Mouse (Mus musculus) neural tube, embryonic 11.5 days (tissue): ENCODE data around the gene Kif24. TPM values are rescaled to one million over a fixed set of nuclear protein-coding genes. Genes with fewer than 3 reads are reported as not detected.

Experiments used
- ATAC-seq: fragments of 200-750 bp; cut with Nextera tagmentation; 2 replicates; pipeline ENCODE4 v1.8.0; 2017; ENCODE audit warnings: moderate number of reproducible peaks, mild to moderate bottlenecking, moderate TSS enrichment, moderate library complexity; ENCODE audit not compliant: insufficient read depth, low FRiP score, low TSS enrichment
- DNase-seq: peaks from one replicate; pipeline ENCODE4 v3.0.0-alpha.2; 2015; ENCODE audit warnings: low spot score
- H3K27ac ChIP-seq: fragments of 300-500 bp; sonication (generic); 2 replicates; pipeline ENCODE4 v1.5.1; 2014; ENCODE audit warnings: low read depth, mild to moderate bottlenecking, low read length
- H3K27me3 ChIP-seq: fragments of 300-500 bp; sonication (generic); 2 replicates; pipeline ENCODE4 v1.6.1; 2014; ENCODE audit warnings: mild to moderate bottlenecking, low read length, mixed read lengths; ENCODE audit not compliant: control insufficient read depth, insufficient read depth
- H3K36me3 ChIP-seq: fragments of 300-500 bp; sonication (generic); 2 replicates; pipeline ENCODE4 v1.6.1; 2014; ENCODE audit warnings: mild to moderate bottlenecking, low read length, moderate library complexity, mixed read lengths; ENCODE audit not compliant: control insufficient read depth, insufficient read depth
- H3K4me1 ChIP-seq: fragments of 300-500 bp; sonication (generic); 2 replicates; pipeline ENCODE4 v1.6.1; 2014; ENCODE audit warnings: low read length, mixed read lengths; ENCODE audit not compliant: control insufficient read depth, insufficient read depth
- H3K4me2 ChIP-seq: fragments of 300-500 bp; sonication (generic); 2 replicates; pipeline ENCODE4 v1.6.1; 2014; ENCODE audit warnings: low read depth, mild to moderate bottlenecking, moderate library complexity
- H3K4me3 ChIP-seq: fragments of 300-500 bp; sonication (generic); 2 replicates; pipeline ENCODE4 v1.5.1; 2014; ENCODE audit warnings: low read depth, low read length
- H3K9ac ChIP-seq: fragments of 300-500 bp; sonication (generic); 2 replicates; pipeline ENCODE4 v1.6.1; 2014; ENCODE audit warnings: mild to moderate bottlenecking, low read length
- H3K9me3 ChIP-seq: fragments of 300-500 bp; sonication (generic); 2 replicates; pipeline ENCODE4 v1.6.1; 2016; ENCODE audit warnings: low read length; ENCODE audit not compliant: control insufficient read depth
- whole genome bisulfite sequencing: fragments of 180-500 bp; shearing (Covaris S2); extraction: QIAGEN DNeasy Blood & Tissue Kit; methylation state at CpG from one replicate; pipeline ENCODE4 v1.1.7; 2014; 5-methylcytosine and 5-hydroxymethylcytosine counted together
- polyA plus RNA-seq: library from polyadenylated mRNA; unstranded; fragments of >200 nt; fragmentation: Nextera tagmentation; extraction: Ambion mirVana; gene quantifications from 2 replicates; pipeline ENCODE4 v1.2.1, GENCODE M21; 2014

The Kif24 gene
- polyA plus RNA-seq, 1 experiment from 2014 or later = 9.2 TPM

DNA sequence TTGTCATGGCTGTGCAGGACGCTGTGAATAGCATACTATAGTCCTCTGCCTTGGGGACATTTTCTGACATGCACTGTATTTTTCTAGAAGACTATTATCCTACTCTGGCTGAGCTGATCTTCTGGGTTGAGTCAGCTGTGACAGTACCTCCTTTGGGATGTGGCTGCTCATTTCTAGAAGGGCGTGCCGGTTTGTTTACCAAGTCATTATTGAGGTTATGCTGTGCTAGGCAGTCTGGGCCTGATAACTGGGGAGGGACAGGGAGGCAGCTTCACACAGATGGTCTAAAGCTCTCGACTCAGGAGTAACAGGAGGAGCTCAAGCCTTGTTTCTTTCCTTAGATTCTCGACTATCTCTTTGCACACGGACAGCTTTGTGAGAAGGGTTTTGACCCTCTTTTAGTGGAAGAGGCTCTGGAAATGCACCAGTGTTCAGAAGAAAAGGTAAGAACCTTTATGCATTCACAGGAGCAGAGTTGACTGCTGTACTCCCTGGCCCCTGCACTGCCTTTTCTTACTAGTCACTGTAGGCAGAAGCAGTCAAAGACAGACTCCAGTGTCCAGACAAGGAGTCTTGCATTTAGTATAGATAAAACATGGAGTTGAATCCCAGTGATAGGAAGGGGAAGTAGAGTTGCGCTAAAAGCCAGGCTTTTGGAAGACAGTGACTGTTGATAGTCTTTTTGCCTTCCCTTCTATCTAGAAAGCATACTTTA is 76.8 kb downstream of the Kif24 start:
- peaks cover 6% of the 10 kb centered on the region for H3K36me3 ChIP-seq
- ATAC-seq = no peak
- WGBS = 82% methylated on average over 7 of the region's 7 CpGs

DNA sequence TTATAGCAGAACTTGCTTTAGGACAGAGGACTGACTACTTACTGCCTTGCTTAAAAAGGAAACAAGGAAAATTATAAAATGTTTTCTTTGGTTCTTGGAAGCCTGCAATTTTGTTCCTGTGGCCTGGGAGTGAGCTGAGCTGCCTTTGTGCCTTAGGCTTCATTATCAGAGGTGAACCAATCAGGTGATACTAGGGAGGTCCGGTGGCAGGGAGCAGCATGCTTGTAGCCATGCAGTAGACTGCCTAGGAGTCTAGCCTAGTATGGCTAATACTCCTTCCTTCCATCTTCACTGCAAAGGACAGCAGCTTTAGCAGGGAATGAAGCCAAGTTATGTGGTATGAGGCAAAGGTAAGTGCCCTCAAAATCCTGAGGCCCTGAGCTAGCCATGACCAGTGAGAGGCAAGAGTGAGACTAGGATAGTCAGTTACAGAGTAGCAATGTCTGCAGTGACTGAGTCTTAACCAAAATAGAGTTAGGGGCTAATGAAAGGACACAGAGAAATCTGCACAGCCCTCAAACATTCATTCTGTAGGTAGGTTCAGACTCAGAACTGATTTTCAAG is 78.2 kb downstream of the Kif24 start:
- no peak for ATAC-seq
- Histone ChIP-seq H3K4me1 (no peaks in the 10 kb centered on the region), H3K27ac (no peak overlapping the region), H3K9me3 (no peaks in the 10 kb centered on the region), H3K4me2 (no peak overlapping the region), H3K4me3 (no peak overlapping the region), H3K36me3 (peaks cover 4% of the 10 kb centered on the region), H3K27me3 (no peaks in the 10 kb centered on the region), H3K9ac (no peak overlapping the region)
- 95% methylated on average over 1 of the region's 1 CpGs for WGBS
- no peak for DNase-seq

More for the DNA sequence above, 76.8 kb downstream of the Kif24 start:
- H3K27ac ChIP-seq = no peak overlapping the region
- no peak for DNase-seq
- no peaks in the 10 kb centered on the region for H3K4me1 ChIP-seq
- H3K9ac ChIP-seq = no peak overlapping the region
- no peak overlapping the region for H3K4me2 ChIP-seq
- H3K4me3 ChIP-seq = no peak overlapping the region
- no peaks in the 10 kb centered on the region for H3K9me3 ChIP-seq
- H3K27me3 ChIP-seq = no peaks in the 10 kb centered on the region

DNA sequence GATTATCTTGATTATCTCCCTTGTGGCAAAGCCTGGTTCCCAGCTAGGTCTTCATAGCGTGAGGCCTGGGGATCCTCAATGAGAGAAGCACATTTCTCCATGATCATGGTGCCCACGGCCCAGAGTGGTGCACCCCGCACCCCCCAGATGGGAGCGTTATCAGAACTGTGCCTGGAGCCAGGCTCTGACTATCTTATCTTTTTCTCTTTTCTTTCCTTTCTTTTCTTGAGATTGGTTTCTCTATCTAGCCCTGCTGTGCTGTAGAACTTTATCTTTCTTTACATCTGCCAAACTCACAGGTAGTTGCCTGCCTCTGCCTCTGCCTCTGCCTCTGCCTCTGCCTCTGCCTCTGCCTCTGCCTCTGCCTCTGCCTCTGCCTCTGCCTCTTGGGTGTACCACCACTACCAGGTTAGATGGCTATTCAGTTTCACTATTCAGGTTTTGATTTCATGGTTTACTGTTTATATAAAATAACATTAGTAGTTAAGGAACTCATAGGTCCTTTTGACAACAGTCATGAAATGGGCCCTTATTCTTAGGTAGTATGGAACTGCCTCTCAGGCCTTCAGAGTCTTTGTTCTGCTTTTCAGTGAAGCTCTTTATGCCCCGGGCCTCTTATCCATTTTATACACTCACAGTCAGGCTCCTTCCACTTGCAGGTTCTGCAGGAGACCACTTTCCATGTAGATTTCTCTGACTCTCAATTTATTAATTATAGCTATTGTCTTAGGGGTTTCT is 83.3 kb downstream of the Kif24 start:
- Histone ChIP-seq H3K9ac (no peak overlapping the region), H3K9me3 (no peaks in the 10 kb centered on the region), H3K27ac (no peak overlapping the region), H3K36me3 (peaks cover 17% of the 10 kb centered on the region), H3K4me2 (no peak overlapping the region), H3K27me3 (no peaks in the 10 kb centered on the region), H3K4me3 (no peak overlapping the region), H3K4me1 (0 out of 2 replicates have a peak, but pooled peaks cover 5% of the 10 kb centered on the region)
- ATAC-seq (no peak), DNase-seq (no peak)
- 93% methylated on average over 5 of the region's 5 CpGs for WGBS

DNA sequence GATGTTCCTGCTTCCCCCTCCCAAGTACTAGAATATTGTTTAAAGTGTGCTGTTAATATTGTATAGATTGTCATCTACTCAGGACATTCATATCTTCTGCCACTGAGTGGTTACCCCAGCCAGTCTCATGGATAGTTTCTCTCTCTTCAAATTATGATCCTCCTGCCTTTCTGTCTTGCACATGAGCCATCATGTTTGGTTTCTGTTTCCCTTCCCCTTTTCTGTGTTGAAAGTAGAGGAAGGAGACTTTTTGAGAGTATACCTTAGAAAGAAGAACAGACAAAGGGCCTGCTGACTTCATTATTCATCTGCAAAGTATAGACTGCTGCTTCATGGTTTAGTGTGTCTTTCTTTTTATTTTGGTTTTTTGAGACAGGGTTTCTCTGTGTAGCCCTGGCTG is 87.1 kb downstream of the Kif24 start:
- Histone ChIP-seq H3K27ac (no peak overlapping the region), H3K4me3 (no peak overlapping the region), H3K36me3 (peaks cover 17% of the 10 kb centered on the region), H3K4me1 (0 out of 2 replicates have a peak, but pooled peaks cover 5% of the 10 kb centered on the region), H3K27me3 (no peaks in the 10 kb centered on the region), H3K9me3 (no peaks in the 10 kb centered on the region), H3K4me2 (no peak overlapping the region), H3K9ac (no peak overlapping the region)
- ATAC-seq = no peak
- DNase-seq = no peak

DNA sequence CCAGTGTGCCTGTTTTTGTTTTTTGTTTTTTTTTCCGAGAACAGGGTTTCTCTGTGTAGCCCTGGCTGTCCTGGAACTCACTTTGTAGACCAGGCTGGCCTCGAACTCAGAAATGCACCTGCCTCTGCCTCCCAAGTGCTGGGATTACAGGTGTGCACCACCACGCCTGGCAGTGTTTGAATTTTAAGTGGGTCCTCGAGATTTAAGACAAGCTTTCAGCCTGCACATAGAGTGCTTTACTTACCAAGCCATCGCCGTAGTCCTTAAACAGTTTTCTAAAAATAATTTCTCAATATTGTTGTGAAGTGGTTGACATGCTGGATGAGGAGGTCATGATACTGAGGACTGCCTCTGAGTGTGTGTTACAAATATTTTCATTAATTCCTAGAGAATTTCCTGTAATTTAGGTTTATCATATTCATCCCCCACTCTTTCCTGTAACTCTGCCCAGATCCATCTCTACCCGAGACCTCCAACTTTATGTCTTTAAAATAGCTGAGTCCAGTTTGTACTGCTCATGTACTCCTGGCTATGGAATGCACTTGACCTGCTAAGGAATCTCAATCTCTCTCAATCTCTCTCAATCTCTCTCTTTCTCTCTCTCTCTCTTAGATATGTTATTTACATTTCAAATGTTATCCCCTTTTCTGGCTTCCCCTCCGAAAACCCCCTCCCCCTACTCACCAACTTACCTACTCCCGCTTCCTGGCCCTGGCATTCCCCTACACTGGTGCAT is 94.8 kb downstream of the Kif24 start:
- Histone ChIP-seq H3K4me2 (no peak overlapping the region), H3K4me1 (no peaks in the 10 kb centered on the region), H3K4me3 (no peak overlapping the region), H3K9ac (no peak overlapping the region), H3K27ac (no peak overlapping the region), H3K36me3 (peaks cover 2% of the 10 kb centered on the region; the same call in 1 of the 2 replicates), H3K9me3 (no peaks in the 10 kb centered on the region), H3K27me3 (no peaks in the 10 kb centered on the region)
- WGBS = 94% methylated on average over 9 of the region's 9 CpGs
- ATAC-seq (no peak), DNase-seq (no peak)

DNA sequence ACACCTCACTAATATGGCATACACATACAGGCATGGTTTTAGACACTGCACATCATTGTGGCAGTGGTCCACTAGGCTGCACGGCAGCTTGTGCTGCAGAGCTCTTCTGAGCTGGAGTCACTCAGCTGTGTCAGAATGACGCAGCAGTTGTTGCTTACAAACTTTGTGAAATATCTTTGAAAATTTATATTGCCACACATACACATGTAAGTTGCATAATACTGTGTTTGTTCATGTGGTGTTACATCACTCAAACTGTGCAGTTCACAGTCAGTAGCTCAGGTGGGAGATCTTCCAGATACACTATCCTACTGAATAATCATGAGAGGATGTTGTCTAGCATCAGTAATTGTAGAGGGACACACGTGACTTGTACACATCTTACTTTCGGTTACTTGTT is 96.5 kb downstream of the Kif24 start:
- WGBS = 90% methylated on average over 4 of the region's 4 CpGs
- Histone ChIP-seq H3K4me1 (no peaks in the 10 kb centered on the region), H3K27ac (no peak overlapping the region), H3K9ac (no peak overlapping the region), H3K9me3 (no peaks in the 10 kb centered on the region), H3K36me3 (no peaks in the 10 kb centered on the region), H3K4me2 (no peak overlapping the region), H3K4me3 (no peak overlapping the region), H3K27me3 (no peaks in the 10 kb centered on the region)
- no peak for DNase-seq
- no peak for ATAC-seq

DNA sequence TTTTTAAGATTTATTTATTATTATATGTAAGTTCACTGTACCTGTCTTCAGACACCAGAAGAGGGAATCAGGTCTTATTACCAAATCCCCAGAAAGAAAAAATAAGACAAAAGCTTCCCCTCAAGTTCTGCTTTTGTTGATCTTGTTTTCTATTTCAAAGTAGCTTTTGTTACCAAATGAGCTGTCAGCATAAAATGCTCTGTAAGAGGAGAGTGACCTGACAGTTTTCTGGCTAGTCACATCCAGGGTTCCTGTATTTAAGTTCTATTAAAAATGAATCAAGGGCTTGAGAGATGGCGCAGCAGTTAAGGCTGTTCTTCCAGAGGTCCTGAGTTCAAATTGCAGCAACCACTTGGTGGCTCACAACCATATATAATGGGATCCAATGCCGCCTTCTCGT is 103.6 kb downstream of the Kif24 start:
- no peak overlapping the region for H3K27ac ChIP-seq
- ATAC-seq = no peak
- H3K4me3 ChIP-seq = no peak overlapping the region
- no peaks in the 10 kb centered on the region for H3K27me3 ChIP-seq
- H3K9ac ChIP-seq = no peak overlapping the region
- no peak overlapping the region for H3K4me2 ChIP-seq
- H3K9me3 ChIP-seq = no peaks in the 10 kb centered on the region
- WGBS = 93% methylated on average over 3 of the region's 3 CpGs
- DNase-seq = no peak
- H3K36me3 ChIP-seq = no peaks in the 10 kb centered on the region
- no peaks in the 10 kb centered on the region for H3K4me1 ChIP-seq

DNA sequence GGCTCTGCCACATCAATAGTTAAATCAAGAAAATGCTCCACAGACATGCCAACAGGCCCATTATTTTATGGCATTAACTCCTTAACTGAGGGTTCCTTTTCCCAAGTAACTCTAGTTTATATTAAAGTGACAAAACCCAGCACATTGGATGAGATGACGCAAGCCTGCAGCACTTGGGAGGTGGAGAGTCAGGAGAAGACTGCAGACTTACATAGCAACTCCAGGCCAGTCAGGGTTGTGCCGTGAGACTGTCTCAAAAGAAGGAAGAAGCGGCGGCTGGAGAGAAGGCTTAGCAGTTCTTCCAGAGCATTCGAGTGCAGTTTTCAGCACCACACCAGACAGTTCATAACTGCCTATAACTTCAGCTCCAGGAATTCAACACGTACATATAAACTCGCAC is 105.3 kb downstream of the Kif24 start:
- Histone ChIP-seq H3K36me3 (no peaks in the 10 kb centered on the region), H3K4me3 (no peak overlapping the region), H3K9ac (no peak overlapping the region), H3K27me3 (no peaks in the 10 kb centered on the region), H3K4me2 (no peak overlapping the region), H3K27ac (no peak overlapping the region), H3K4me1 (no peaks in the 10 kb centered on the region), H3K9me3 (no peaks in the 10 kb centered on the region)
- DNase-seq (no peak), ATAC-seq (no peak)
- 97% methylated on average over 7 of the region's 7 CpGs for WGBS
